Mouse (Mus musculus) testis, adult 2 months (tissue): ENCODE measurements around the gene Mms19.

ENCODE experiments used
- CTCF ChIP-seq: fragments of 200-500 bp; IDR thresholded peaks from 2 replicates; pipeline ENCODE4 v1.5.1; 2012; ENCODE audit warnings: low read depth, mild to moderate bottlenecking, inconsistent platforms, low read length, moderate library complexity; ENCODE audit not compliant: control insufficient read depth, insufficient read depth, insufficient replicate concordance
- POLR2A ChIP-seq: fragments of 200-500 bp; IDR thresholded peaks from 2 replicates; pipeline ENCODE4 v1.6.1; 2012; ENCODE audit warnings: low read depth, mild to moderate bottlenecking, inconsistent platforms, low read length, moderate library complexity; ENCODE audit not compliant: control insufficient read depth

DNA sequence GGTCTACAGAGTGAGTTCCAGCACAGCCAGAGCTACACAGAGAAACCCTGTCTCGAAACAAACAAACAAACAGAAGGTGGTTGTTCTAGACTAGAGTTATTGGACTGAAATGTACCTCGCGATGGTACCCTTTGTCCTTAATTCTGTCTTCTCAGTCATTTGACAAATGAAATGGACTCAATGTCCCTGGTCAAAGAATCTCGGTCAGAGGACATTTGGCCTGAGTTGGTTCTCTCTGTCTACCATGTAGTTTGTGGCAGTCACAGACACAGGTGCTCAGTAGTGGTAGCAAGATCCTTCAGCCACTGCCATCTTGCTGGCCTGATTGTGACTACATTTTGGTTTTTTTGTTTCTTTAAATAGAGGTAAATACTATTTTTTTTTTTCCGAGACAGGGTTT is 5.0 kb upstream of the Mms19 start:
- TF ChIP-seq CTCF (no peak), POLR2A (no peak)
